Mouse (Mus musculus) embryonic stem cell, embryonic (primary cell): ENCODE data around the gene Btnl10.

Experiments used
- CTCF ChIA-PET, 4 experiments: fragments of 300-600 bp in 2 of 4; fragments of 350-600 bp in 2 of 4; sonication (Branson Sonifier 250); formaldehyde crosslinking; loops; one replicate each; lab custom pipeline; 2022; ENCODE audit warnings: inconsistent platforms in 2 of 4; lab: Charles Lee
- POLR2A ChIA-PET, 4 experiments: fragments of 300-600 bp in 2 of 4; fragments of 350-600 bp in 2 of 4; sonication (Branson Sonifier 250); formaldehyde crosslinking; loops; one replicate each; lab custom pipeline; 2022; ENCODE audit warnings: antibody characterized with exemption in 4 of 4, inconsistent platforms in 1 of 4; lab: Charles Lee

The Btnl10 gene

DNA sequence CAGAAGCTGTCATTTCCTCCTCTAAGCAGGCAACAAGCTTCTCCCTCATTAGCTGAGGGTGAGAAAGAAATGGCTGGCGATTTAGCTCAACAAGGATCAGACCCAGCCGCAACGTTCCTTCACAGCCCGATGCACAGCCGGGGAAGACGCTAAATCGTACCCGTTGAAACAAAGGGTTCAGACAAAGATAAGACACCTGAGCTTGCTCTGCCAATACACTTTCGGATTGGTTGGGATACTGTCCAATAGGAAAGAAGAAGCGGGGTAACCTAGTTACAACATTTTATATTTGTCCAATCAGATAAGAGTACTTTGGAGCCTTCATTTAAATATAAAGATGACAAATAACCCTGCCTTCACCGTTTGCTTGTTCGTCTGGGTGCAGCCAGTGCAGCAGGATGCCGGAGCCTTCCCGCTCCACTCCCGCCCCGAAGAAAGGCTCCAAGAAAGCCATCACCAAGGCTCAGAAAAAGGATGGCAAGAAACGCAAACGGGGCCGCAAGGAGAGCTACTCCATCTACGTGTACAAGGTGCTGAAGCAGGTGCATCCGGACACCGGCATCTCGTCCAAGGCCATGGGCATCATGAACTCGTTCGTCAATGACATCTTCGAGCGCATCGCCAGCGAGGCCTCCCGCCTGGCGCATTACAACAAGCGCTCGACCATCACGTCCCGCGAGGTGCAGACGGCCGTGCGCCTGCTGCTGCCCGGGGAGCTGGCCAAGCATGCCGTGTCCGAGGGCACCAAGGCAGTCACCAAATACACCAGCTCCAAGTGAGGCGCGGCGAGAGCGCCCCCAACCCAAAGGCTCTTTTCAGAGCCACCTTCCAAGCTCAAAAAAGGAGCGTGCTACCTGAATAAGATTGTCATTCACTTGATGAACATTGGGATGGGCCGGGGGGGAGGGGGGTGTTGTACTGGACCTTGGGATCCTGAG, 31.1 kb downstream of the Btnl10 start, which contains the start of gene Hist3h2ba:
TSS of gene Hist3h2ba (plus strand) at position 379 of the 938 bp plus-strand sequence.
- CTCF ChIA-PET: interaction anchor here (0.5 to 2.0 kb wide), 15 partner anchors 10 to 225 kb away, joined by 3 to 9 read pairs (median 3); partner anchors contain the start of genes Btnl10 (in 1 of the 4) and Rnf187 (in 1 of the 4)
- POLR2A ChIA-PET: interaction anchor here (0.5 to 3.3 kb wide), 50 partner anchors 8 to 1014 kb away, joined by 3 to 34 read pairs (median 4); partner anchors contain the start of genes Rnf187 (in 4 of the 4), Trim11 (in 3 of the 4), Iba57 (in 2 of the 4) and Gemin5 (in 1 of the 4)

DNA sequence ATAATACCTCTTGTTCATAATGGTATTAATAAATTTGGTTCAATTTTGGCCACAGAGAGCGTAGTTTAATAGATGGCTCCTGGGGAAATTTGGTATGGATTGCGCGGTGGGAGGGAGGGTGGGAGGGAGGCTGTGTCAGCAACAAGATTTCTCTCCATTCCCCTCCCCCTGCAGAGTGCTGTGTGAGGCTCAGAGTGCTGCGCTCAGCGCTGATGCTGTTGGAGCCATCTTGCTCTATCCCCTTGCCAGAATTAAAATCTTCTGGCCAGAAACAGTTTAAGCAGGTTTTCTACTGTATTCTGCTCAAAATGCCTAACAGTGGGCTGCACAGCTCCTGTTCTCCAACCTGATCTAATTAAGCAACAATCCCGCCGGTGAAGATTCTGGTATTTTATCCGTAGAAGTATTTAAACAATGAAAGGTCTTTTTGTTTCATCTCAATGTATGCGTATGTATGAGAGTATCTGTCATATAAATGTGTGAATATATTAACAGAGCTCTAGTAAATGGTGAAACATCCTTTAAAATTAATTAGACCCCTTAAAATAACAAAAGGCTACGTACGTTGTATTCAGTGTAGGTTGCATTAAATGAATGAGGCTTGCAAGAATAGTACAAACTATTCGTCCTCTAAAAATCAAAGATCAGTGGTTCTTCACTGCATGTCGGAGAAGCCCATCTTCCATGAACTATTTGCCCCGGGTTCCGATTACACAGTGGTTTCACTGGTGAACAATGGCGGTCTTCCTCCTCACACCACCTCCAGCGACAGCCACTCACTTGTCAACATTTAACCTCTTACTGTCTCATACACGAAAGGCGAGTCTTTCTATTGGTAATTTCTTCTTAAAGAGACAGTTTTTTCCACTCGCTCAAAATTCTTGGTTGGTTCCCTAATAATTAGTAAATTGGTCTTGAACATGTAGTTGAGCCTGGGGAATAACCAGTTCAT, 32.0 kb downstream of the Btnl10 start:
- POLR2A ChIA-PET: interaction anchor here in 3 of 4 experiments (1.0 to 3.3 kb wide), 20 partner anchors 8 to 1013 kb away, joined by 3 to 34 read pairs (median 7); partner anchors contain the start of genes Rnf187 (in 3 of the 3) and Trim11 (in 2 of the 3)
- CTCF ChIA-PET: interaction anchor here (0.6 to 2.0 kb wide), 4 partner anchors 20 to 36 kb away, joined by 3 to 9 read pairs (median 6); no protein-coding TSS in a partner anchor

DNA sequence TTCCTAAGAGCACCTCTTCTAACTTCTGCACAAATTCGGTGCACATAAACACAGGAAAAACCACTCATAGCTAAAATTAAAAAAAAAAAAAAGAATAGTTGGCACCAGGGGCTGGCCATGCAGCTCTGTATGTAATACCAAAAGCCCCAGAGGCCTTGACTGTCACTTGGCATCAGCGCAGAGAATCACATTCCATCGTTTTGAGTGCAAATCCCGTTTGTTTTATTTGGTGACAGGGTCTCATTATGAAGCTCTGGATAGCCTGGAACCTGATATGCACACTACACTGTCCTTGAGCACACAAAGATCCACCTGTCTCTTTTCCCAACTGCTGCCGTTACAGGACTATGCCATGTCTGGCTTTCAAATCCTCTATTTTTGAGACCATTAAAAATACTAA, 33.5 kb downstream of the Btnl10 start:
- CTCF ChIA-PET: interaction anchor here in 1 of 4 experiments (0.6 kb wide), 1 partner anchor 549 kb away, joined by 3 read pairs; no protein-coding TSS in a partner anchor

DNA sequence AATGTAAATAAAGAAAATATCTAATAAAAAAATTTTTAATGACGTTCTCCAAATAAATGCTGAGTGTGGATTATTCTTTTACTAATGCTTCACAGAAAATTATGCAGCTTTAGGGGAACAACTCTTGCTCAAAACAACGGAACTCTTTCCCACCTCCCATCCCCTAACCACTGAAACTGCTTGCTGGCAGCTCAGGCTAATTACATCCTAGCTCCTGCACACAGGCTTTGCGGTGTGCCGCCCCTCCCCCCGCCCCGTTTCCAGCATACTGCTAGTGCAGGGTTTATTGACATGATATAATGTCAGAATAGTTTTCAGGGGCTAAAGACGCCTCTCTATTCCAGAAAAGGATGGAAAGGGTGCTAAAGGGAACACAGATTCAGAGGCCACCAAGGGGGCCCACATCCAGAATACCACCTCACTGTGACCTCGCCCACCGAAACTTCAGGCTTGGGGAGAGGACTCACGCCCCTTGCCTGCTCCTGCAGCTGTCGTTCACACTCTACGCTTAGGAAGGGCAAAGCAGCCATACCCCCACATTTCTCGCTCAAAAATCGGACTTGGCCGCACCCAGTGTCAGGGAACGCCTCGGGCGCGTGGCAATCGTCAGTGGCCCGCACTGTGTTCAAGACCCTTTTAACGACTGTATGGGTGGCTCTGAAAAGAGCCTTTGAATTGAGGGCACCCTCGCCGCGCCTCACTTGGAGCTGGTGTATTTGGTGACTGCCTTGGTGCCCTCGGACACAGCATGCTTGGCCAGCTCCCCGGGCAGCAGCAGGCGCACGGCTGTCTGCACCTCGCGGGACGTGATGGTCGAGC, 35.9 kb downstream of the Btnl10 start:
- CTCF ChIA-PET: interaction anchor here in 3 of 4 experiments (0.7 to 2.7 kb wide), 3 partner anchors 25 to 31 kb away, joined by 4 to 8 read pairs (median 5); no protein-coding TSS in a partner anchor
- POLR2A ChIA-PET: interaction anchor here (0.6 to 11.1 kb wide), 58 partner anchors 8 to 752 kb away, joined by 3 to 133 read pairs (median 6); partner anchors contain the start of genes Rnf187 (in 3 of the 4), Trim11 (in 3 of the 4), Iba57 (in 2 of the 4) and Zfp39 (in 2 of the 4)

More for the DNA sequence above, 33.5 kb downstream of the Btnl10 start:
- POLR2A ChIA-PET: interaction anchor here in 1 of 4 experiments (0.9 kb wide), 1 partner anchor 13 kb away, joined by 3 read pairs; the partner anchor contains the start of gene Rnf187

DNA sequence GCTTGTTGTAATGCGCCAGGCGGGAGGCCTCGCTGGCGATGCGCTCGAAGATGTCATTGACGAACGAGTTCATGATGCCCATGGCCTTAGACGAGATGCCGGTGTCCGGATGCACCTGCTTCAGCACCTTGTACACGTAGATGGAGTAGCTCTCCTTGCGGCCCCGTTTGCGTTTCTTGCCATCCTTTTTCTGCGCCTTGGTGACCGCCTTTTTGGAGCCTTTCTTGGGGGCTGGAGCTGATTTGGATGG, 36.4 kb downstream of the Btnl10 start:
- CTCF ChIA-PET: interaction anchor here in 2 of 4 experiments (0.9 to 2.7 kb wide), 4 partner anchors 15 to 39 kb away, joined by 3 to 8 read pairs (median 5); partner anchors contain the start of gene Rnf187 (in 1 of the 2)
- POLR2A ChIA-PET: interaction anchor here (0.7 to 11.1 kb wide), 68 partner anchors 7 to 752 kb away, joined by 3 to 133 read pairs (median 6); partner anchors contain the start of genes Rnf187 (in 3 of the 4), Trim11 (in 3 of the 4), Iba57 (in 2 of the 4) and Zfp39 (in 2 of the 4)

DNA sequence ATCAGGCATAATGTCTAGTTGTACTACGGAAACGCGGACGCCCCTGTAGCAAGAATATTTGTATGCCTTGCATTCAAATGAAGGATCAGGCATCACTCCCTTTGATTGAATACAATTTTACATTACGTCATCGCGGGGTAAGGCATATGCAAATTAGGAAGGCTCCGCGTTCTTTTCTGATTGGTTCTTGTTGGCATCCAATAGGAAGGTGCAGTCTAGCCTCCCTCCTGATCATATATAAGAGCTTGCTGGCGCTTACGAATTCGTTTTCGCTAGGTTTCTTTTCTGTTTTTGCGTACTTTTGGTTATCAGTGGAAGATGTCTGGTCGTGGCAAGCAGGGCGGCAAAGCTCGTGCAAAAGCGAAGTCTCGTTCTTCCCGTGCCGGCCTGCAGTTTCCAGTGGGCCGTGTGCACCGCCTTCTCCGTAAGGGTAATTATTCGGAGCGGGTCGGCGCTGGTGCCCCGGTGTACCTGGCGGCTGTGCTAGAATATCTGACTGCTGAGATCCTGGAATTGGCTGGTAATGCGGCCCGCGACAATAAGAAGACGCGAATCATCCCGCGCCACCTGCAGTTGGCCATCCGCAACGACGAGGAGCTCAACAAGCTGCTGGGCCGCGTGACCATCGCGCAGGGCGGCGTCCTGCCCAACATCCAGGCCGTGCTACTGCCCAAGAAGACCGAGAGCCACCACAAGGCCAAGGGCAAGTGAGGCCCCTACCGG, 36.9 kb downstream of the Btnl10 start, which contains the start of the genes Hist3h2a and Trim17:
TSS of gene Hist3h2a (plus strand) at position 266 of the 723 bp plus-strand sequence.
TSS of gene Trim17 (plus strand) at position 266 of the 723 bp plus-strand sequence.
- CTCF ChIA-PET: interaction anchor here in 2 of 4 experiments (0.8 to 2.7 kb wide), 8 partner anchors 16 to 980 kb away, joined by 3 to 8 read pairs (median 4); partner anchors contain the start of gene Rnf187 (in 1 of the 2)
- POLR2A ChIA-PET: interaction anchor here (0.5 to 11.1 kb wide), 92 partner anchors 7 to 1400 kb away, joined by 3 to 133 read pairs (median 4); partner anchors contain the start of genes Rnf187 (in 3 of the 4), Trim11 (in 3 of the 4), Iba57 (in 2 of the 4) and Zfp39 (in 2 of the 4)

DNA sequence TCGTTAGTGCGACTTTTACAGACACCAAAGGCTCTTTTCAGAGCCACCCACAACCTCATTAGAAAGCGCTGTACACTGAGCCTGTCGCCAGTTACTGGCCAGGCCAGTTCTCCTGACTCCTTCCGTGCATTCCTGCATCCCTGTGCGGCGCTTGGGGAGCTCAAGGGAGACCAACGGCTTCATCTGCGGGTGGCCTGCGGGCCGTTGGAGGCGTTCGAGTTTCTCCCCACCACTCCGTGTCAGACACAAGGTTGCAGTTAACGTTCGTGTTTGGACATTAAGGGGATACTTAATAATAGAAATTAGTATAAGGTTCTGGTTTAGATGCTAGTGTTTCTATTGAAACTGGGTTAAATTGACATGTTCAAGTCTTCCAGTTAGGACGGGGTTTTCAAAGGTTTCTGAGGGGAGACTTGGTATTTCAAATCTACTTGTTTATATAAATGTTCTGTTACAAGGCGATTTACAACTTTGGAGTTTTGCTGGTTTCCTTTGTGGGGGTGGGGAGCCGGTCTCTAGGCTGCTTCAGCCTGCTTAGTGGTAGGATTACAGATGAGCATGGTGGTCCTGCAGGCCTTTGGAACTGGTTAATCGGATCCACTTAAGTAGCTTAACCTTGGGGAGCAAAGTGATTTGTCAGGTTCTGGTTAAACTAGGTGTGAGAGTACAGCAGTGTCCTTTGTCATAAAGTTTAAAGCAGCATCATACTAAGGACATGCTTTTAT, 37.6 kb downstream of the Btnl10 start:
- POLR2A ChIA-PET: interaction anchor here (0.5 to 11.1 kb wide), 81 partner anchors 8 to 1400 kb away, joined by 3 to 133 read pairs (median 5); partner anchors contain the start of genes Rnf187 (in 3 of the 4), Trim11 (in 3 of the 4), Iba57 (in 2 of the 4) and Zfp39 (in 2 of the 4)
- CTCF ChIA-PET: interaction anchor here in 2 of 4 experiments (0.8 to 2.7 kb wide), 8 partner anchors 15 to 979 kb away, joined by 3 to 8 read pairs (median 4); partner anchors contain the start of gene Rnf187 (in 1 of the 2)

DNA sequence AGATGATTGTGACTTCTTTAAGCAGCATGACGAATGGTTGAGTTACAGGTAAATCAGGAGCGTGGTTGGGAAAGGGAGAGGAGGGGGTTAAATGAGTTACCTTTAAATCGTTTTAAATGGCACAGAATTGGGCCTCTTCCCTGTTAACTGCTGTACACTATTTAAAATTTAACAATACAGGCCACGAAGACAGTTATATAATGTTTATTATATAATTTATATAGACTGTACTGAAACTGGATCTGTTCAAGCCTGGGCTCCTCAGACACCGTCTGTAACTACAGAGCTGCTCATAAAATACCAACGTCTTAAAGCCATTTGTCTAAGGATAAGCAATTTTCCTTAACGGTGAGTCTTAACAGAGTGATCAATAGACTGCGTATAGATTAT, 38.2 kb downstream of the Btnl10 start:
- ChIA-PET CTCF (no interaction called here), POLR2A (interaction anchor here in 3 of 4 experiments (0.6 to 11.1 kb wide), 21 partner anchors 9 to 314 kb away, joined by 3 to 133 read pairs (median 10); partner anchors contain the start of genes Trim11 (in 3 of the 3) and Zfp39 (in 1 of the 3))

DNA sequence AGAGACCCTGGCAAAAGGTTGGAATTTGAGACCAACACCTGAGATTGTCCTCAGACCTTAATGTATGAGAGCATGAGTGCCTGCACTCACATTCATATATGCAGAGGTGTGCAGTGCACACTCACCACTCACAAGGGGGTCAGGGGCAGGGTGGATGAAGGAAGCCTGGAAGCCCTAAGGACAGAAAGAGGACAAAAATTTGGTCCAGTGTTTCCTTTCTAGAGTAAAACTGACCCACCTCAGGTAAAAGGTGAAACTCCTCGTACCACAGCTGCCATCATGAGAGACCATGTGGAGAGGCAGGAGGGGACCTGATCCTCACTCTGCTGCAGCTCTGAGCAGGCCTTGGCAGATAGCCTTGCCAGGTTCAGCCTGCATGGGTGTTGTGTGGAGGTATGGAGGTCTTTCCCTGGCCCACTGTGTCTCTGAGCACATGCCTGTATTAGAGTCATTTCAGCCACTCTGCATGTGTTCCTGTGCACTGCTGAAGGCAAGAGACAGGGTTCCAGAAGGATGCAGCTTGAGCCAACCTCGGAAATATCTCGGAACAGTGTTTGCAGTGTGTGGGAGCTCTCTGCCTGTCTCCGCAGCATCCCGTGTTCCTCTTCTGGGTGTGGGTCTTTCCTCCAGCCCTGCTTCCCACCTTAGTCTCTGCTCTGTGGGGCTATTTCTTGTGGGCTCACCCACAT, 39.7 kb downstream of the Btnl10 start:
- POLR2A ChIA-PET: interaction anchor here in 2 of 4 experiments (0.8 to 11.1 kb wide), 7 partner anchors 8 to 137 kb away, joined by 3 to 133 read pairs (median 24); partner anchors contain the start of genes Hist3h2ba (in 1 of the 2) and Trim11 (in 1 of the 2)
- CTCF ChIA-PET: interaction anchor here in 2 of 4 experiments (0.6 to 1.6 kb wide), 2 partner anchors 25 to 38 kb away, joined by 3 to 4 read pairs; no protein-coding TSS in a partner anchor

DNA sequence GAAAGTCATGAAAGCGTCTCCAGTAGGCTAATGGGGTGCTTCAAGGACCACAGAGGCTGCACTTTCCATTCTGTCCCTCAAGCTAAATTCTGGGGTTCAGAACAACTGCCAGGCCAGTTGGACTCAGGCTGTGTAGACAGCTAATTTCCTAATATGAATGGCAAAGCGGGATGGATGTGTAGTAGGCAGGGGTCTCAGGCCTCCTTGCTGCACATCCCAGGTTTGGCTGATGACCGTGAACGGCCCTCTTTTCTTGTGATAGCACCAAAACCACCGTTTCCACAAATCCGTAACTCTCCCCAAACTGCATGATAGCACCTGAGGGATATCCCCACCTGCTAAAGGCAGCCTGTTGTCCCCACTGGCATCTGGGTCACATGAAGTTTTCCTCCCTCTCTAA, 40.8 kb downstream of the Btnl10 start:
- CTCF ChIA-PET: interaction anchor here in 2 of 4 experiments (1.6 to 1.8 kb wide), 2 partner anchors 23 to 31 kb away, joined by 4 to 9 read pairs; no protein-coding TSS in a partner anchor
- POLR2A ChIA-PET: interaction anchor here in 3 of 4 experiments (0.7 to 11.1 kb wide), 9 partner anchors 9 to 78 kb away, joined by 3 to 133 read pairs (median 8); partner anchors contain the start of genes Hist3h2ba (in 2 of the 3) and Trim11 (in 2 of the 3)

DNA sequence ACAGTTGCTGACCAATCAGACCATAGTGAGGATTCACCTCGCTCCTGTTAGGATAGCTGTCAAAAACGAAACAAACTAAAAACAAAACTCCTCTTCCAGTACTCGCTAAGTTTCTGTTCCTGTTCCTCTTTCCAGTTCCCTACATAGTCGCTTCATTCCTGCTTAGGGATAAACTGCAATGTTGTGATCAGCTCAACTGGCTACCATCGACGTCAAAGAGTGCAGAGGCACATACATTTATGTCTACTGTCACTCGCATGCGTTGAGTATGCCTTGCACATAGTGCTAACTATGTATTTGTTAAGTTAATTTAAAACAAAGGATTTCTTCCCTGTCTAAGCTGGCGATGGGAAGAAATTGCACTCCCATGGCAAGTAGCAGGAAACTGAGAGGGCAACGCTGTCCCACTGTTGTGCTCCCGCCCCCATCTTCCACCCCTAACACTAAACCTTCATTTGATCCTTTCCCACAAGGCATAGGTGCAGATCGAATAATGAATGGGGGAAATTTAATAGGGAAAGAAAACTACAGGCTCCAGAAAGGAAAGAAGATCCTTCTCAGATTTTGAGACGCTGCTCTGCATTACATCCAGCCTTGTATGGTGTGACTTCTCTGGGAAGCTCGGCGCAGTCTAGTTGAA, 41.6 kb downstream of the Btnl10 start:
- CTCF ChIA-PET: interaction anchor here (0.6 to 3.5 kb wide), 17 partner anchors 10 to 620 kb away, joined by 3 to 16 read pairs (median 5); partner anchors contain the start of genes Hist3h2ba (in 2 of the 4) and Trim11 (in 2 of the 4)
- POLR2A ChIA-PET: interaction anchor here (0.6 to 11.1 kb wide), 27 partner anchors 10 to 628 kb away, joined by 3 to 133 read pairs (median 6); partner anchors contain the start of genes Hist3h2ba (in 3 of the 4), Trim11 (in 3 of the 4), Iba57 (in 1 of the 4) and Rnf187 (in 1 of the 4)

DNA sequence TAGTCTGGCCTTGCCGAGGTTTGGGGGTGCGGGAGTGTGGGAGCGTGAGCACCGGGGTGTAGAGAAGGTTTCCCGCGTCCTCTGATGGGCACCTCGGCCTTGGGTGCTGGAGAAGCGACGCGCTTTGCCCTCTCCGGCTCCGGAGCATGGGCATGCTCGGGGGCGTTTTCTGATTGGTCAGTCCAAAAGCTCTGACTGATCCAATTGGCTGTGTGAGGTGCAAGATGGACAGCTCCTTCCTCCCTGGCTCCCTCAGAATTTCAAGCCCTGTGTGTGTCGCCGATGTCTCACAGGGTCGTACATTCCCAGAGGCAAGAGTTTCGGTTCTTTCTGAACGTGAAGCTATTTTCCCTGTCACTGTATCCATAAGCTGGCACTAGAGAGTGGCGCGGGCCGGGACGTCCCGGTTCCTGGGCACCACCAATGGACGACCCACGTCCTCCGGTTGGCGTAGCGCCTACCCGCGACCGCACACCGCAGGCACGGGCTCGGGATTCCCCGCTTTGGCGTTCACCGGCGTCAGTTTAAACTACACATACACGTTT, 42.3 kb downstream of the Btnl10 start:
- ChIA-PET CTCF (interaction anchor here (0.6 to 3.5 kb wide), 20 partner anchors 10 to 620 kb away, joined by 3 to 16 read pairs (median 5); partner anchors contain the start of genes Hist3h2ba (in 2 of the 4) and Trim11 (in 2 of the 4)), POLR2A (interaction anchor here in 3 of 4 experiments (0.6 to 11.1 kb wide), 29 partner anchors 9 to 629 kb away, joined by 3 to 133 read pairs (median 6); partner anchors contain the start of genes Hist3h2ba (in 3 of the 3), Trim11 (in 3 of the 3), Rnf187 (in 2 of the 3) and Iba57 (in 1 of the 3))
